Mouse (Mus musculus): ENCODE data around the gene Spink4. TPM values are rescaled to one million over a fixed set of nuclear protein-coding genes. Genes with fewer than 3 reads are reported as not detected.

The Spink4 gene
- polyA plus RNA-seq, 1 experiment from 2014 or later = not detected

GRCm38 (mm10) chr4:40971744-40972143, 51.9 kb downstream of the Spink4 start:
- H3K4me1 ChIP-seq = peaks cover 5% of the 10 kb centered on the region
- peaks cover 10% of the 10 kb centered on the region for H3K36me3 ChIP-seq
- H3K9me3 ChIP-seq = no peaks in the 10 kb centered on the region
- peak overlapping the region; percentile 84; the same call in 1 of the 2 replicates for H3K9ac ChIP-seq
- H3K4me3 ChIP-seq = peak overlapping the region; percentile 92
- H3K27me3 ChIP-seq (replicated peaks) = no peaks in the 10 kb centered on the region
- 26% methylated on average over 13 of the region's 13 CpGs for WGBS
- no peak overlapping the region for H3K27ac ChIP-seq
- H3K4me2 ChIP-seq (replicated peaks) = peak overlapping the region; percentile 69
- no peak for ATAC-seq (ENCODE audit: low FRiP score, low read depth)

- Histone ChIP-seq H3K27me3 (replicated peaks) (no peaks in the 10 kb centered on the region), H3K9ac (no peak overlapping the region), H3K36me3 (peaks cover 29% of the 10 kb centered on the region), H3K9me3 (no peaks in the 10 kb centered on the region), H3K4me1 (peaks cover 5% of the 10 kb centered on the region), H3K4me3 (no peak overlapping the region), H3K27ac (no peak overlapping the region), H3K4me2 (replicated peaks) (no peak overlapping the region)
- ATAC-seq (ENCODE audit: low FRiP score, low read depth) = no peak
- WGBS = 93% methylated on average over 1 of the region's 1 CpGs
These were observed 54.2 kb downstream of the Spink4 start for GRCm38 (mm10) chr4:40974011-40974410.

- Histone ChIP-seq H3K4me3 (no peak overlapping the region), H3K9me3 (no peaks in the 10 kb centered on the region), H3K27me3 (replicated peaks) (no peaks in the 10 kb centered on the region), H3K4me2 (replicated peaks) (no peak overlapping the region), H3K4me1 (no peaks in the 10 kb centered on the region), H3K27ac (no peak overlapping the region), H3K36me3 (peaks cover 44% of the 10 kb centered on the region), H3K9ac (no peak overlapping the region)
- WGBS = 93% methylated on average over 3 of the region's 3 CpGs
- no peak for ATAC-seq (ENCODE audit: low FRiP score, low read depth)
These were observed 55.8 kb downstream of the Spink4 start for GRCm38 (mm10) chr4:40975678-40976077.

- Histone ChIP-seq H3K36me3 (peaks cover 54% of the 10 kb centered on the region), H3K27ac (no peak overlapping the region), H3K9me3 (no peaks in the 10 kb centered on the region), H3K27me3 (replicated peaks) (no peaks in the 10 kb centered on the region), H3K9ac (no peak overlapping the region), H3K4me3 (no peak overlapping the region), H3K4me2 (replicated peaks) (no peak overlapping the region), H3K4me1 (no peaks in the 10 kb centered on the region)
- no peak for ATAC-seq (ENCODE audit: low FRiP score, low read depth)
- 92% methylated on average over 10 of the region's 10 CpGs for WGBS
These were observed 56.8 kb downstream of the Spink4 start for GRCm38 (mm10) chr4:40976651-40977050.

- H3K4me3 ChIP-seq = no peak overlapping the region
- no peak overlapping the region for H3K4me2 ChIP-seq (replicated peaks)
- 97% methylated on average over 1 of the region's 1 CpGs for WGBS
- peaks cover 60% of the 10 kb centered on the region for H3K36me3 ChIP-seq
- no peak overlapping the region for H3K9ac ChIP-seq
- no peaks in the 10 kb centered on the region for H3K27me3 ChIP-seq (replicated peaks)
- ATAC-seq (ENCODE audit: low FRiP score, low read depth) = no peak
- no peak overlapping the region for H3K27ac ChIP-seq
- no peaks in the 10 kb centered on the region for H3K9me3 ChIP-seq
- no peaks in the 10 kb centered on the region for H3K4me1 ChIP-seq
These were observed 59.6 kb downstream of the Spink4 start for GRCm38 (mm10) chr4:40979430-40979829.

Other genes with a start within 250 kb of the Spink4 start
- 55.9 and 57.9 TPM in 2 replicates for gene Aptx, start 216.9 kb upstream of the Spink4 start, polyA plus RNA-seq (2016; fragmentation: Nextera tagmentation; extraction: Ambion mirVana)
- gene Dnaja1, start 197.9 kb upstream of the Spink4 start, polyA plus RNA-seq (2016; fragmentation: Nextera tagmentation; extraction: Ambion mirVana) = 690 and 701 TPM in 2 replicates
- 141 and 145 TPM in 2 replicates for gene Smu1, start 162.1 kb upstream of the Spink4 start, polyA plus RNA-seq (2016; fragmentation: Nextera tagmentation; extraction: Ambion mirVana)
- 12.8 and 14.1 TPM in 2 replicates for gene B4galt1, start 66.0 kb upstream of the Spink4 start, polyA plus RNA-seq (2016; fragmentation: Nextera tagmentation; extraction: Ambion mirVana)
- 238 and 242 TPM in 2 replicates for gene Bag1, start 28.2 kb downstream of the Spink4 start, polyA plus RNA-seq (2016; fragmentation: Nextera tagmentation; extraction: Ambion mirVana)
- gene Chmp5, start 28.4 kb downstream of the Spink4 start, polyA plus RNA-seq (2016; fragmentation: Nextera tagmentation; extraction: Ambion mirVana) = 154 and 155 TPM in 2 replicates
- 96.8 and 96.9 TPM in 2 replicates for gene Nfx1, start 50.9 kb downstream of the Spink4 start, polyA plus RNA-seq (2016; fragmentation: Nextera tagmentation; extraction: Ambion mirVana)
- not detected in 2 replicates for gene Aqp7, start 128.1 kb downstream of the Spink4 start, polyA plus RNA-seq (2016; fragmentation: Nextera tagmentation; extraction: Ambion mirVana)
- 0.68 and 0.77 TPM in 2 replicates for gene Aqp3, start 178.1 kb downstream of the Spink4 start, polyA plus RNA-seq (2016; fragmentation: Nextera tagmentation; extraction: Ambion mirVana)
- gene Nol6, start 204.4 kb downstream of the Spink4 start, polyA plus RNA-seq (2016; fragmentation: Nextera tagmentation; extraction: Ambion mirVana) = 26.5 and 27.1 TPM in 2 replicates
- 92.7 and 108 TPM in 2 replicates for gene Ube2r2, start 215.7 kb downstream of the Spink4 start, polyA plus RNA-seq (2016; fragmentation: Nextera tagmentation; extraction: Ambion mirVana)

Measured in neural tube, embryonic 12.5 days (tissue).